Mouse (Mus musculus): Measurements from ENCODE around the gene Top3b. TPM values are rescaled to one million over a fixed set of nuclear protein-coding genes. Genes with fewer than 3 reads are reported as not detected.
"Not testable (repeated sequence)": the region's sequence is repeated elsewhere in the genome, so short reads cannot be mapped to it uniquely, and the experiment has no call there.

Gene Top3b
- total RNA-seq (2014; fragmentation: Nextera tagmentation) (128 and 150 TPM in 2 replicates), total RNA-seq (2017) (121 and 148 TPM in 2 replicates)

- ATAC-seq (replicated peaks; ENCODE audit: poor library complexity, severe bottlenecking), result peak; percentile 97
Observed at GRCm38 (mm10) chr16:16870617-16871331, at the start of gene Top3b, which contains the start of gene Vpreb1. Gene Top3b (plus strand): TSS chr16:16870736. Gene Vpreb1 (minus strand): TSS chr16:16870843.

DNA sequence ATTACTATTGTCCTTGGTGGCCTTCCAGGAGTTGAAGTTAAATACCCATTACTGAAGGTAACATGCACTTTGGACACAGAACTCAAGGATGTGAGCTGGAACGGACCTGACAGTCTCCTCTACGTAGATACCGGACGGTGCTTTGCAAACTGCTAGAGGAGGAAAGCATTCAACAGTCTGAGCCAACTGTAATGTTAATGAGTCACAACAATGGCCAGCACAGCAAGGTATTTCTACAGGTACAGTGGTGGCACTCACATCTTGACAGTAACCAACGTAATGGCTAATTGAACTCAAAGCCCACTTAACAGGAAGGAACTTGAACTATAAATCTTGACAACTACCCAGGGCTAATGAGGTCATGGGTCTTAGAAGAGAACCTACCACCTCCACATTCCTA lies 45.1 kb upstream of the Top3b start:
- no peak for ATAC-seq (replicated peaks; ENCODE audit: poor library complexity, severe bottlenecking)

GRCm38 (mm10) chr16:16826223-16826622 lies 44.3 kb upstream of the Top3b start:
- no peak for ATAC-seq (replicated peaks; ENCODE audit: poor library complexity, severe bottlenecking)

DNA sequence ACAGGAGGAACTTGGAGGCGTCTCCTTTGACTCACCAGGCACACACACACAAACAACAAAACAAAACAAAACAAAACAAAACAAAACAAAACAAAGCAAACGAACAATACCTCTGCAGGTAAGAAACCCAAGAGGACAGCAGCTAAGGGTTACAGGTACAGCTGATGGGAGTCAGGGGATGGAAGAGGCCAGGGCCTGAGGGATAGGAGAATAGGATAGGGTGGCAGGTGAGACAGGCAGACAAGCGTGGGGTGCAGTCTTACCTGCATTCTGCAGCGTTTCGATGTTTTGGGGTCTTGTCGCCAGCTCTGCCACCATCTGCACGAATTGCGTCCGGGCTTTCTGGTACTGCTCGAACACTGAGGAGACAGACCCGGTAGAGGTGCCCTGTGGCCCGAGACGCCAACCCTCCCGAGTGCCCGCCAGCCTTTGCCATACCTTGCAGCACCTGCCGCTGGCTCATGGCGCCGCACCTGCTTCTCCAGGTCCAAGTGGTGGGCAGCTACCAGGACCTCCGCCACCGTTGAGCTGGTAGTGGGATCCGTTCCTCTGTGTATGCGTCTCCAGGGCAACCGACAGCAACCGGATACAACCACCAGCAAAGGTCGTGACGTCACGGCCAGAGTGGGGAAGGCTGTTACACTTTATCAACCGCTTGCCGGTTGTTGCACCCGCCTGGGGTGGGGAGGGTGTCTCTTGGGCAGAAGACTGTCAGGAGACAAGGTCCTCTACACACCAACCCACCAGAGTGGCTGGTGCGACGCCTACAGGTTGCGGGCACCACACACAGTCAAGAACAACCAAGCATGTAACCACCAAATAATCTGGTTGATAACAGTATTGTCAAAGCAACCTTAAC lies 41.5 kb upstream of the Top3b start, which contains the start of gene Spag6l:
Spag6l (minus strand) TSS at position 700 of the 859 bp plus-strand sequence.
- peak; percentile 99 for ATAC-seq (replicated peaks; ENCODE audit: poor library complexity, severe bottlenecking)

GRCm38 (mm10) chr16:16829671-16830070 lies 40.9 kb upstream of the Top3b start:
- ATAC-seq (replicated peaks; ENCODE audit: poor library complexity, severe bottlenecking), result no peak

GRCm38 (mm10) chr16:16849196-16849595 lies 21.3 kb upstream of the Top3b start:
- ATAC-seq (replicated peaks; ENCODE audit: poor library complexity, severe bottlenecking), result no peak

- ATAC-seq (replicated peaks; ENCODE audit: poor library complexity, severe bottlenecking), result no peak
Observed at GRCm38 (mm10) chr16:16852411-16852810, 18.1 kb upstream of the Top3b start.

DNA sequence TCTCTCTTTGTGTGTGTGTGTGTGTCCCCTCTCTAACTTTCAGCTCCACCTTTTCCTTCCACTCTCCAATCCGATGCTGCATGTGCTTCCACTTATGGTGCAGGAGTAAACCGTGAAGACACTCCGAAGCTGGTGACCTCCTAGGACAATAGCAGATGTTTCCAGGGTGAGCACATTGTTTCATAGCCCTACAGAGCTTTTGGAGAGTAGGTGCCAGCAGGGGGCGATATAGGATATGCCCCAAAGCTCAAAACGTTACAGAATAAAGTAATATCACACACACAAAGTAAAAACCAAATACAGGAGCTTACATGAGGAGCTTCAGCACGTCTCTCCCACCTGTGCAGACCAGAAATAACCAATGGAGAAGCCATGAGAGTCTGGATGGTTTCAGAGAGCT lies 15.7 kb upstream of the Top3b start:
- ATAC-seq (replicated peaks; ENCODE audit: poor library complexity, severe bottlenecking), result peak; percentile 67

DNA sequence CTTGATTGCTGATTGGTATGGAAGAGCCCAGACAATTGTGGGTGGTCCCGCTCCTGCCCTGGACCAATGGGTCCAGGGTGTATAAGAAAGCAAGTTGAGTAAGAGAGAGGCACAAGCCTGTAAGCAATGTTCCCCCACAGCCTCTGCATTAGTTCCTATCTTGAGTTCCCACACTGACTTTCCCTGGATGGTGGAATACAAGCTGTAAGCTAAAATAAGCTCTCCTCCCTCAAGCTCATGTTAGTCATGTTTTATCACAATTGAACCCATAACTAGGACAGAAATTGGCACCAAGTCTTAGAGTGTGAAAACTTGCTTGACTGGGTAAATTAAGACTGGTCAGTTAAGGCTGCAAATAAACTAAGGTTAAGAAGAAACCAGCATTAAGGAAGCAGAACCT lies 15.0 kb upstream of the Top3b start:
- ATAC-seq (replicated peaks; ENCODE audit: poor library complexity, severe bottlenecking), result peak; percentile 20; the same call in 1 of the 2 replicates

DNA sequence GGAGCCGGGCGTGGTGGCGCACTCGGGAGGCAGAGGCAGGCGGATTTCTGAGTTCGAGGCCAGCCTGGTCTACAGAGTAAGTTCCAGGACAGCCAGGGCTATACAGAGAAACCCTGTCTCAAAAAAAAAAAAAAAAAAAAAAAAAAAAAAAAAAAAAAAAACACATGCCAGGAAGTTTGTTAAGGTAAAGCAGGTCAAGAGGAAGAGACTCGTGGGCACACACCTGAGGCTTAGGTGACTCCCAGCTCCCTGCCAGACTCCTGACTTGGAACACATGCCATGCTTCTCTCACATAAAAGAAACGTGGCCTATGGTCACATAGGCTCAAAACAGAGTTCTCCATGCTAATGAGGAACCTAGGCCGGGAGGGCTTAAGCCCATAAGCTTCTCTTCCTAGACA lies 14.5 kb upstream of the Top3b start:
- not testable (repeated sequence) for ATAC-seq (replicated peaks; ENCODE audit: poor library complexity, severe bottlenecking)

- ATAC-seq (replicated peaks; ENCODE audit: poor library complexity, severe bottlenecking), result peak; percentile 68
Observed at GRCm38 (mm10) chr16:16856731-16857476, 13.6 kb upstream of the Top3b start.

- ATAC-seq (replicated peaks; ENCODE audit: poor library complexity, severe bottlenecking), result no peak
Observed at GRCm38 (mm10) chr16:16862288-16862687, 8.2 kb upstream of the Top3b start.

DNA sequence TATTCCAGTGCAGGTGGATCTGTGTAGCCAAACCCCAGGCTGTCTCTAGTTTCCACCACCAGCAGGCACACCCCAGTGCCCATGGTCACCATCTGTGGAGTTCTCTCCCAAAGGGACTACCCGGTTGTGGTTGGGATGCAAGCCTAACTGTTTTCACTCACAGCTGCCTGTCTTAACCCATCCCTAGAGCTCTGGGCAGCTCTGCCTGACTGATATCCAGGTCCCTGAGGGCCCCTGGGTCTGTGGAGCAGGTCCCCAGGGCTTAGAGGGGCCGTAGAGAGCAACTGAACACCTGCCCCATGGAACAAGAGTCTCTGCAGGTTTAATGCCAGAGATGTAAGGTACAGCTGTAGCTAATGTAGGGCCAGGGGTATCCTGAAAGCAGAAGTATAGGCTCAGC lies 6.6 kb upstream of the Top3b start, which contains the start of gene Igll1:
Igll1 (minus strand) TSS at position 8 of the 400 bp plus-strand sequence.
- no peak for ATAC-seq (replicated peaks; ENCODE audit: poor library complexity, severe bottlenecking)

- ATAC-seq (replicated peaks; ENCODE audit: poor library complexity, severe bottlenecking), result peak; percentile 95
Observed at GRCm38 (mm10) chr16:16865217-16865616, 5.3 kb upstream of the Top3b start.

DNA sequence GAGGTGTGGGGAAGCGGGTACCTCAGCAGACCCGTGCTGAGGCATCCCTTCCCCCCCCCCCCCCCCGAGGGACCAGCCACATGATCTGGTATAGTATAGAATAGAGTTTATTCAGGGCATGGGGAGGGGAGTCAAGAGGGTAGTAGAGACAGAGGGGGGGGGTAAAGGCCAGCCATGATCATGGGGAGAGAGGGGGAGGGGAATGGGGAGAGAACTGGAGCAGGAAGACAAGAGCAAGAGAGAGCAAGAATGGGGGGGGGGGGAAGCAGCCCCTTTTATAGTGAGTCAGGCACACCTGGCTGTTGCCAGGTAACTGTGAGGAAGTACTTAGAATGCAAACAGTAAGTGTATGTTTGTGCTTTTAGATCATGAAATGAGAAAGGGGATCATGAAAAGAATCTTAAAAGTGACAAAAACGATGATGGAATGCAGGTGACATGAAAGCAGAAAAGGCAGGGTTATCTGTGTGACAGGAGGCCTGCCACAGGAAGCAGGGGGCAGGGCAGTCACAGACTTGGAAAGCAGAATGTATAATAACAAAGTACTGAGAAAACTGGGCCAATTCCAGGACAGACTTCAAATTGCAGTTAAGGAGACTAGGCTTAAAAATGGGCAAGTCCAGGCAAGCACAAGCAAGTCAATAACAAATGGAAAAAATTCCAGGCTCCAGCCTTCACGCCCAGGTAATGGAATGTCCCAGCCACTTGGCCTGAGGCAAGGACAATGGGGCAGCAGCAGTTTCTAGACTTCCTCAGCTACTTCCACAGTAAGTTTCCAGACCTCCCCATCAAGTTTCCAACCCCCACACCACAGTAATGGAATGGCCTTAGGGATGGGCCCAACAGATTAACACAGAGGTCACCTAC lies 4.6 kb upstream of the Top3b start:
- ATAC-seq (replicated peaks; ENCODE audit: poor library complexity, severe bottlenecking), result no peak

- no peak for ATAC-seq (replicated peaks; ENCODE audit: poor library complexity, severe bottlenecking)
Observed at GRCm38 (mm10) chr16:16870241-16870616, 307 bp upstream of the Top3b start.

DNA sequence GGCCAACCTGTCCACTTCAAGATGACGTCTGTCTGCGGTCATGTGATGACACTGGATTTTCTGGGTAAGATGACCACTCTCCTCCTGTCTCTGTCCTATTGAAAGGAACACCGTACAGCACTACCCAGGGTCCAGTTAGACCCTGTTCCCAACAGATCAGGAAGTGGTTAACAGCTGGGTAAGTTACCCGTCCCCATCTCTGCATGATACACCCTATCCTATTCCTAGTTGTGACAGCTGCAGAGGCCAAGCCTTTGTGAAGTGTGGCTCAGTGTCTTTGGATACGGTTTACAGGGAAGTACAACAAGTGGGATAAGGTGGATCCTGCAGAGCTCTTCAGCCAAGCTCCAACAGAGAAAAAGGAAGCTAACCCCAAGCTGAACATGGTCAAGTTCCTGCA lies 8.5 kb downstream of the Top3b start:
- ATAC-seq (replicated peaks; ENCODE audit: poor library complexity, severe bottlenecking), result no peak; the same call in 1 of the 2 replicates

DNA sequence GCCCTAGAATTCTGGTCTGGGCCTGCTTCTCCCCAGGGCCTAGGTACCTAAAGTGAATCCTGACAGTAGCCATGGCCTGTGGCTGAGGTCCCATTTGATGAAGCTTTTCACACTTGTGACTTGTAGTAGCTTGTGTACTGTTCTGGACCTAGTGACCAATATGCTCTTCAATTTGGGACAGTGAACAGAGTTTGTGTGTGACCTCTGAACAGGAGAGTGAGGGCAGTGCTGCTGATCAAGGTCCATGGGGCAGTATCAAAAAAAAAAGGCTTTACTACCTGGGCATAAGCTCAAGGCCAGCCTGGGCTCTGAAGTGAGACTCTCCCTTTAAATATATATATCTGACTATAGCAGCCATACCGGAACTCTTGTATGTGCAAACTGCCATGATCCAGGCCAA lies 17.8 kb downstream of the Top3b start:
- ATAC-seq (replicated peaks; ENCODE audit: poor library complexity, severe bottlenecking), result no peak

- no peak for ATAC-seq (replicated peaks; ENCODE audit: poor library complexity, severe bottlenecking)
Observed at GRCm38 (mm10) chr16:16892366-16892765, 21.8 kb downstream of the Top3b start.

GRCm38 (mm10) chr16:16896015-16896381 lies 25.5 kb downstream of the Top3b start:
- peak; percentile 36 for ATAC-seq (replicated peaks; ENCODE audit: poor library complexity, severe bottlenecking)
